Mouse (Mus musculus): Measurements from ENCODE around the gene Nyap1. TPM values are rescaled to one million over a fixed set of nuclear protein-coding genes. Genes with fewer than 3 reads are reported as not detected.
A peak's percentile ranks its signal among the peaks of the same experiment; 100 is the strongest.

Gene Nyap1
- 2.7 TPM for polyA plus RNA-seq (2012; fragmentation: generic; extraction: Trizol)

GRCm38 (mm10) chr5:137741023-137741931, at the start of gene Nyap1:
Nyap1 (minus strand) TSS chr5:137741607.
- Histone ChIP-seq H3K4me2 (ENCODE audit: low read depth) (peak within 1 kb of the TSS; percentile 67), H3K27me3 (ENCODE audit: control insufficient read depth, insufficient read depth, insufficient read length) (no peaks in the 10 kb centered on the region)

GRCm38 (mm10) chr5:137788946-137789531, 47.6 kb upstream of the Nyap1 start:
- Histone ChIP-seq H3K27me3 (ENCODE audit: control insufficient read depth, insufficient read depth, insufficient read length) (no peaks in the 10 kb centered on the region), H3K4me3 (no peak overlapping the region), H3K79me2 (ENCODE audit: control insufficient read depth, insufficient read depth) (peaks cover 15% of the 10 kb centered on the region), H3ac (ENCODE audit: control insufficient read depth, insufficient read length) (no peak overlapping the region), H3K4me2 (ENCODE audit: low read depth) (no peak overlapping the region), H3K36me3 (ENCODE audit: control insufficient read depth, insufficient read depth) (no peaks in the 10 kb centered on the region)
- TF ChIP-seq E2F4 (IDR thresholded peaks at IDR 0.05; ENCODE audit: insufficient read depth) (no peak), SRF (IDR thresholded peaks at IDR 0.05; ENCODE audit: control insufficient read depth, insufficient read length, low read depth) (no peak), POLR2AphosphoS2 (IDR thresholded peaks at IDR 0.05; ENCODE audit: insufficient read length, low read depth) (no peak), CEBPB (IDR thresholded peaks at IDR 0.05; ENCODE audit: insufficient read depth, poor library complexity, severe bottlenecking) (no peak), USF1 (IDR thresholded peaks at IDR 0.05; ENCODE audit: low read depth) (no peak), REST (IDR thresholded peaks at IDR 0.05; ENCODE audit: insufficient read depth, insufficient read length) (no peak), MYOG (IDR thresholded peaks at IDR 0.05; ENCODE audit: control insufficient read depth in 1 of 3, insufficient read depth in 1 of 3, insufficient read length in 2 of 3, low read depth in 2 of 3) (no peak), POLR2A (IDR thresholded peaks at IDR 0.05; ENCODE audit: insufficient read length, low read depth) (no peak), TCF3 (IDR thresholded peaks at IDR 0.05; ENCODE audit: insufficient read length, low read depth) (no peak), MYOD1 (IDR thresholded peaks at IDR 0.05; ENCODE audit: control insufficient read depth in 1 of 3, insufficient read length in 2 of 3, low read depth in 2 of 3) (no peak), TCF12 (IDR thresholded peaks at IDR 0.05; ENCODE audit: insufficient read depth, poor library complexity, severe bottlenecking) (no peak), MAX (IDR thresholded peaks at IDR 0.05; ENCODE audit: low read depth) (no peak)

More at GRCm38 (mm10) chr5:137741023-137741931, at the start of gene Nyap1:
- Histone ChIP-seq H3K4me3 (peak within 1 kb of the TSS; percentile 25), H3K79me2 (ENCODE audit: control insufficient read depth, insufficient read depth) (peaks cover under 1% of the 10 kb centered on the region), H3K36me3 (ENCODE audit: control insufficient read depth, insufficient read depth) (no peaks in the 10 kb centered on the region), H3ac (ENCODE audit: control insufficient read depth, insufficient read length) (peak within 1 kb of the TSS; percentile 16)
- TF ChIP-seq MAX (IDR thresholded peaks at IDR 0.05; ENCODE audit: low read depth): no peak
- peak; percentile 58 for TF ChIP-seq POLR2A (IDR thresholded peaks at IDR 0.05; ENCODE audit: insufficient read length, low read depth)
- TF ChIP-seq POLR2AphosphoS2 (IDR thresholded peaks at IDR 0.05; ENCODE audit: insufficient read length, low read depth): peak; percentile 44

- Histone ChIP-seq H3K36me3 (ENCODE audit: control insufficient read depth, insufficient read depth) (peaks cover 3% of the 10 kb centered on the region), H3K4me2 (ENCODE audit: low read depth) (no peak overlapping the region), H3K79me2 (ENCODE audit: control insufficient read depth, insufficient read depth) (peaks cover 23% of the 10 kb centered on the region), H3K27me3 (ENCODE audit: control insufficient read depth, insufficient read depth, insufficient read length) (no peaks in the 10 kb centered on the region), H3K4me3 (peak overlapping the region; percentile 79), H3ac (ENCODE audit: control insufficient read depth, insufficient read length) (no peak overlapping the region)
- no peak for TF ChIP-seq POLR2A (IDR thresholded peaks at IDR 0.05; ENCODE audit: insufficient read length, low read depth)
These were observed 46.8 kb upstream of the Nyap1 start for GRCm38 (mm10) chr5:137788171-137788570.

- peak within 1 kb of the TSS; percentile 99 for H3ac ChIP-seq (ENCODE audit: control insufficient read depth, insufficient read length)
These were observed 45.9 kb upstream of the Nyap1 start, which contains the start of the genes Mepce and Zcwpw1 for GRCm38 (mm10) chr5:137787151-137787928. Mepce (minus strand) TSS chr5:137787655. Zcwpw1 (plus strand) TSS chr5:137787798.

More at GRCm38 (mm10) chr5:137787151-137787928, 45.9 kb upstream of the Nyap1 start, which contains the start of the genes Mepce and Zcwpw1:
- TF ChIP-seq POLR2AphosphoS2 (IDR thresholded peaks at IDR 0.05; ENCODE audit: insufficient read length, low read depth): peak; percentile 45
- TF ChIP-seq TCF12 (IDR thresholded peaks at IDR 0.05; ENCODE audit: insufficient read depth, poor library complexity, severe bottlenecking): no peak
- TF ChIP-seq MAX (IDR thresholded peaks at IDR 0.05; ENCODE audit: low read depth): peak; percentile 97
- peak; percentile 76 for TF ChIP-seq E2F4 (IDR thresholded peaks at IDR 0.05; ENCODE audit: insufficient read depth)
- TF ChIP-seq REST (IDR thresholded peaks at IDR 0.05; ENCODE audit: insufficient read depth, insufficient read length): no peak
- TF ChIP-seq POLR2A (IDR thresholded peaks at IDR 0.05; ENCODE audit: insufficient read length, low read depth): peak; percentile 76
- H3K79me2 ChIP-seq (ENCODE audit: control insufficient read depth, insufficient read depth): peaks cover 24% of the 10 kb centered on the region
- H3K27me3 ChIP-seq (ENCODE audit: control insufficient read depth, insufficient read depth, insufficient read length): no peaks in the 10 kb centered on the region
- H3K4me3 ChIP-seq: peak within 1 kb of the TSS; percentile 79
- peak within 1 kb of the TSS; percentile 99 for H3K4me2 ChIP-seq (ENCODE audit: low read depth)
- peaks cover 3% of the 10 kb centered on the region for H3K36me3 ChIP-seq (ENCODE audit: control insufficient read depth, insufficient read depth)

All from myocyte (in vitro differentiated cells).